Mouse (Mus musculus) telencephalon, adult 2 months (tissue): ENCODE results near the gene Dok3.

ENCODE experiments used
- DNase-seq: peaks from one replicate; pipeline ENCODE4 v3.0.0-alpha.2; 2011; ENCODE audit warnings: low read depth, low spot score

Gene Dok3

GRCm38 (mm10) chr13:55540933-55541332 is 11.8 kb upstream of the Dok3 start:
- DNase-seq = no peak

DNA sequence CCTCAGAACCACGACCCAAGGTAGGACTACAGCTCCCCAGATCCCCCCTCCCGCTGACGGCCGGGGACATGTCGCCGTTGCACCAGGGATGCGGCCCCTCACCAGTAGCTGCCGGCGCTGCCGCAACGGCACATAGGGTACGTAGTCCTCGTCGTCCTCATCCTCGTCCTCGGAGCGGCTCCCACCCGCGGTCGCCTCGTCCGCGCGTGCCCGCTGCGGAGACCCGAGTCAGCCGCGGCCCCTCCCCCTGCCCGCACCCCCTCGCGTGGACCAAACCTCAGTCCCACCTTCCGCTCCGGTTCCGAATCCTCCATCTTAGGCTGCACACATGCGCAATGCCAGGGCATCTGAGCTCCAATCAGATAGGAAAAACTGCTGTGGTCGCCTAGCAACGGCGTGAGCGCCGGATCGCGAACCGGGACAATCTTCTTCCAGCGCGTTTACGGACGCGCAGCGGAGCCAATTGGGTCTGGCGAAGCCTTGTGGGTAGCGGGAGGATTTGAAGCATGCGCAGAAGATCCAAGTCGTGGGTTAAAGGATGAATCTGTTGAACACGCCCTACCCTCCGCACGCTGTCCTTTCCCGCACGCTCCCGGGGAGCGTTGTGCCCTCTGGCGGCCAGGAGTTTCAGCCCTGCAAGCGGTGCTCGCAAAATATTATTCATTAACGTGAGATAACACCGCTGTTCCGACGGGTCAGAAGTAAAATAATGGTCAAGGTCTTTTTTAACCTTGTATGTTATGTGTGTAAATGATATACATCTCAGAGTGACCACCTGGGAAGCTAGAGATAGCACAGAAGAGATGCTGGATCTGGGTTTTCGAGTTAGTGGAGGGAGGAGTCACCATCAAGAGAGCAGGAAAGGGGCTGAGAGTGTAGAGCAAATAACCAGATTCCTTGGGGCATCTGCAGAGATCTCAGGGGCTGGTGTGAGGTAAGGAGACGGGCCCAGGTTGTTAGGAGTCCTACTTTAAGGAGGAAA is 7.4 kb upstream of the Dok3 start, which contains the start of gene Ddx41:
Gene Ddx41 (minus strand): TSS at position 465 of the 982 bp plus-strand sequence.
- peak; percentile 100 for DNase-seq

DNA sequence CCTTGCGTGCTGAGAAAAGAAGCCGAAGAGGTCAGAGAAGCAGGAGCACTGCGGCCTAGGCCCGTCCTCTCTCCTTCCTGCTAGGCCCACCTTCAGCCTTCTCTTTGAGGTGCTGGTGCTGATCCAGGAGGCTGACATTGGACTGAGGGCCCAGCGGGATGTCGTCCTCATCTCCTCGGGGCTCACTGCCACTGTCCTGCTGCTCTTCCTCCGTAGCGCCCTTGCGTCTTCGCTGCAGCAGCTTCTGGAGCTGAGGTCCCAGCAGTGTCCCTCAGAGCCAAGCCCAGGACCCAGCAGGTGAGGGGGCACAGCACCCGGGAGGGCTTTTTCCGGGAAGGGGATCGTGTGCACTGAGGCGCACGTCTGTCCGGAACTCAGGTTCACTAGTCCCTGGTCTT is 6.7 kb upstream of the Dok3 start:
- DNase-seq = no peak

- no peak for DNase-seq
Observed at GRCm38 (mm10) chr13:55535191-55535590, 6.1 kb upstream of the Dok3 start.

DNA sequence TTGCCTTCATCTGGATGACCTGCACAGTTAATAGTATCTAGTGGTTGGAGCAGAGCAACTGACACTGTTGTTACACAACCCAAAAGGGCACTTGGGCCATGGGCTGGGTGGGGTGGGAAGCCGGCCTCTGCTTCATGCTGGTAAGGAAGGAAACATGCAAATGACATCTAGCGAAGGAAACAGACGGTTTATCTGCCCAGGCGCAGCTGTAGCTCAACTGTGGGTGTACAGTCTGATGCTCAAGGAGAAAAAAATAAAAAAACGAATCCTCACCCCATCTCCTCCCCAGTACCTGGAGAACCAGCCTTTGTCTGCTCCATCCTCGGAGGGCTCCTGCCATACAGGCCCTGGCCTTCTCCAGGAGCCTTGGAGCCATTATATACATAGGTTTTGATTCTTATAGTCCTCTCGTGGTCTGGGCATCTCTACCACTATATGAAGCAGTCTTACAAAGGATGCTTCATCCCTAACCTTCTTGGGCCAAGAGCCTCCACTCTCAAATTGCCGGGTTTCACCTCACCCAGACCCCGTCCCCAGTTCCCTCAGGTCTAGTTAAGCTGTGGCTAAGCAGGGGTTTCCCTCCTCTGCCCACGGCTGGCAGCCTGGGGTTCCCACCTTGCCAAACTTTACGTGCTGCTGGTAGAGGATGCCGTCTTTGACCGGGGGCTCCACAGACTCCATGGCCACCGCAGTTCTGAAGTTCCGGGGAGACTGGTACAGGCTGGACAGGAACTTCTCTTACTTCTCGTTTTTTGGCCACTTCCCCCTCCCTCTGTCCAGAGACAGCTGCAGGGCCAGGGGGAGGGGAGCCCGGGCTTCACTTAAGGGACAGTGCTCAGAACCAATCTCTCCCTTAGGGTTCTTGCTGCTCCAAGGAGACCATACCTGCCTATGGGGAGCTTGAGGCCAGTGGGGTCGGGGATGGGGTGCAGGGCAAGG is 993 bp downstream of the Dok3 start:
- DNase-seq = no peak

- no peak for DNase-seq
Observed at GRCm38 (mm10) chr13:55527212-55527611, 1.9 kb downstream of the Dok3 start.

DNA sequence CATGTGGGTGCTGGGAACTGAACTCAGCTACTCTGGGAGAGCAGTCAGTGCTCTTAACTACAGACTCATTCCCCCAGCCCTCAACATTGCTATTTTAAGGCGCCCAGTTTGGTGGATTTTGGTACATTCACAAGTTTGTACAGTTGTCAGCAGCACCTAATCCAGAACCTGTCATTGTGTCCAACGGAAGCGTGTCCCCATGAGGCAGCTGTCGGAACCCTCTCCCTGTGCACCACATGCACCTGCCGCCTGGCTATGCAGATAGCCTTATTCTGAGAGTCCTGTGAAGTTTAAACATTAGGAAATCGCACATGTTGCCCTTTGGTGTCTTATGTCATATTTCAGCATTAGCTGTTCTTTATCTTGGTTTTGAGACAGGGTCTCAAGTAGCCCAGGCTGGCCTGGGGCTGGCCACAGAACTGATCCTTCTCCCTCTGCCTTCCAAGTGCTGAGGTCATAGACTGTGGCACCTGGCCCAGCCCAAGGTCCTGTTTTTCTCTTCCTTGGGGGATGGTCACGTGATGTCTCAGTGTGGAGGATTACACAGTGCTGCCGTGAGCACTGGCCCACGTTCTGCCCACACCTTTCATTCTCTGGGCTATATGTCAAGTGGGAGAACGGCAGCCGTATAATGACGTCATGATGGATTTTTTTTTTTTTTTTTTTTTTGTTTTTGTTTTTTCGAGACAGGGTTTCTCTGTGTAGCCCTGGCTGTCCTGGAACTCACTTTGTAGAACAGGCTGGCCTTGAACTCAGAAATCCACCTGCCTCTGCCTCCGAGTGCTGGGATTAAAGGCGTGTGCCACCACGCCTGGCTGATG is 3.2 kb downstream of the Dok3 start:
- no peak for DNase-seq

GRCm38 (mm10) chr13:55523951-55524600 is 5.0 kb downstream of the Dok3 start:
- DNase-seq = no peak

- no peak for DNase-seq
Observed at GRCm38 (mm10) chr13:55523278-55523677, 5.8 kb downstream of the Dok3 start.

- no peak for DNase-seq
Observed at GRCm38 (mm10) chr13:55522730-55523129, 6.4 kb downstream of the Dok3 start.

GRCm38 (mm10) chr13:55519606-55520005 is 9.5 kb downstream of the Dok3 start:
- no peak for DNase-seq

DNA sequence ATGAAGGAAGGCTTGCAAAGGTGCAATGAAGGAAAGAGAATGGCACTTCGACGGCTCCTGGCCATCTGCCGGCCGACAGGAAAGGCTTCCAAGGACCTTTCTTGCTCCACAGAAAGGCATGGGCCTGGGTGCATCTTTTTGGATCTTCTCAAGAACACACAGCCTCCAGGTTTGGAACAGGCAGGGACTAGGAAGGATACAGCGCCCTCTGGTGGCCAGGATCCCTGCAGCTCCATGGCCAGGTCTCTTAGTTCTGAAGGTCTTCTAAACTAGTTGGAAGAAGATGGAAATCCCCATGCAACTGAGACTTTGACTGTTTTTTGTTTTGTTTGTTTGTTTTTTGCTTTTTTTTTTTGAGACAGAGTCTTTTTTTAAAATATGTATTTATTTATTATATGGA is 12.1 kb downstream of the Dok3 start:
- peak; percentile 76 for DNase-seq

GRCm38 (mm10) chr13:55513828-55514227 is 15.3 kb downstream of the Dok3 start:
- no peak for DNase-seq

DNA sequence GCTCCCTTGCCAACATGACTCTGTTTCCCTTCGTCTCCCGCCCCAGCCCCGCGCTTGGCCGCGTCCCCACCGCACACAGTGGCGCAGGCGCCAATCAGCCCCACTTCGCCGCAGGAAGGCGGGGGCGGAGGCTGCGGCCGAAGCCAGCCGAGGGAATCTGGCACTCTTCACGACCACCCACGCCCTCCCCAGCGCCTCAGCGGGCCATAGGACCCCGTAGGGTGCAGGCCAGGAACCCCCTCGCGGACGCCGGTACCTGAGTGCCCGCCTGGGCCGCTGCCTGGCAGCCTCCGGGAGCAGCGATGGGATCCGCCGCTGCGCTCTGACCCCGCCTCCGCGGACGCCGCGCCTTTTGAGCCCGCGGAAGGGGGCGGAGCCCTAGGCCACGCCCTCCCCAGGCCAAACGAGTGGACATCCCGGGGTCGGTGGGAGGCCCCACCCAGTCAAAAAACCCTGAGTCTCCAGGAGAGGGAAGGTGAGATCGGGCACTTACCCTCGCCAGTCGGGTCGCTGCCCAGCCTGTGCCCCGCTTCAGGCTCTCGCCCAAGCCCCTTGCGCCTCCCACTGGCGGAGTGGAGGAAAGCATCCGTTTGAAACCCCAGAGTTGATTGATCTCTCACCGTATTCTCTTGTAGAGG is 15.9 kb downstream of the Dok3 start, which contains the start of gene Pdlim7:
Gene Pdlim7 (minus strand): TSS at position 566 of the 638 bp plus-strand sequence.
- no peak for DNase-seq

DNA sequence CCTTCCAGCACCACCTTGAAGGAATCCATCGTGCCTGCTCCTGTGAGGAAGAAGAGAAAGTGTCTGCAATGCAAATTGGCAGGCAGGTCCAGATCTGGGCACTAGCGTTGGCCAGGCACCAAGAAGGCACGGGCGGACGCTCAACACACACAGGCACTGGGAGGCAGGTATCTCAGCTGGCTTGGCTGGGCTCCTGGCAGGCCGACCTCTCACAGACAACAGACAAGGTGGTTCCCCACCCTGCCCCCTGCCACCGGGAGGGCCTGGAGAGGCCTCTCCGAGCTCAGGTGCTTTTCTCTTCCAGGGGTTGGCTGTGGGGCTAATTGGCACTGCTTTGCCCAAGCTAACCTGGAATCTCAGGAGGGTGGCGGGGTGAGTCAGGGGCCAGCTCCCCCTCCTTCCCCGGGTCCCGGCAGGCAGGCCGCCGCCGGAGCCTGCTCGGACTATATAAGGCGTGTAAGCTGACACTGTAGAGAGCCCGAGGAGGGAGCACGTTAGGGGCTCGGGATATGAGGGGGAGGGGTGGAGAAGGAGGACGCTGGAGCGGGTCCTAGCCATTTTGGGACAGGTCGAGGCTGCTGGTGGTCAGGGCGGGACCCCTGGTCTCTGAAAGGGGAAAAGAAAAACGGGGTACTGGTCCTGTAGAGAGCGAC is 16.6 kb downstream of the Dok3 start:
- no peak for DNase-seq

DNA sequence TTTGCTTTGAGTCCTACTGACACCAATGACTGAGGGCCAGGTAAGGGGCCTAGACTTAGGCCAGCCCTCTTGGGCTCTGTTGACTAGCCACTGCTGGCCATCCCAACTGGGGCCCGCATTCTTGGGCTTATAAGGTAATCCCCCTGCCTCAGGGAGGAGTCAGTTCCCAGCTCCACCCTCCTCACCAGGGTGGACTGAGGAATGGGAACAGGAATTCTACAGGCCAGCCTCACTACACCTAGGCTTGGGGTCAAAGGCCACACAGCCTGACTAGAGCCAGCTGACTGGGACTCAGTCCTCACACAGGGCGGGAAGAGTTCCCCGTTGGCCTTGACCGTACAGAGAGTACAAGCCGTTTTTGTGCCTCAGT is 17.6 kb downstream of the Dok3 start:
- no peak for DNase-seq

DNA sequence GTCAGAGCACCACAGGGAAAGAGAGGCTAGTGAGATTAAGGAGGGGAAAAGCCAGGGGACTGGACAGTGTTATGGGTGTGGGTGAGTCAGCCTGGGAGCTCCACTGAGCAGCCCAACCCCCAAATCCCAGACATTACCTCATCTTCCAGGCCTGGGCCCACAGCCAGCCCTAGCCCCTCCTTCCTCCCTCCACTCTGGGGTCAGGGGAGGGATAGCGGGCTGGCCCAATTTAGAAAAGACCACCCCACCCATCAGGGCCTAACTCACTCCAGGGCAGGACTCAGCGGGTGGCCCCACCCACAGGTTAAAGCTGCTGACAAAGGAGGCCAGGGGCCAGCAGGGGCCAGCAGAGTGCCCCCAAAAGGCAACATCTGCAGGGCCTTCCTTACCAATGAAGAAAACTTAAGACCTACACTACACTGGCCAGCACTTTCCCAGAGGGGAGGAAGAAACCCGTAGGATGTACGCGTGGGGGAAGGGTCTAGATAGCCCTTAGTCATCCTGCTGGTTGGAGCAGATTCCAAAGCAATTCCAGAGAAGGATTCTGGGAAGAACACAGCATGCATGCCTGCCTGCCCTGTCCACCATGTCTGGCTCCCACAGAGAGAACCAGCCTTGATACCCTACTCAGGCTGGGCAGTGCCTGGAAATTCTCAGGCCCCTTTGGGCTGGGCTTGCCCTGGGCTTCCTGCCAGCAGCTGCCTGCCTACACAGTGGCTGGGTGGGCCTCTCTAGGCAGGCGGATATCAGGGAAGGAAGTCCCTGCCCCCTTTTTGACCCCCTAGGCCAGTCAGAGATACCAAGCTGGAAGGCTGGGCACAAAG is 18.2 kb downstream of the Dok3 start:
- no peak for DNase-seq

DNA sequence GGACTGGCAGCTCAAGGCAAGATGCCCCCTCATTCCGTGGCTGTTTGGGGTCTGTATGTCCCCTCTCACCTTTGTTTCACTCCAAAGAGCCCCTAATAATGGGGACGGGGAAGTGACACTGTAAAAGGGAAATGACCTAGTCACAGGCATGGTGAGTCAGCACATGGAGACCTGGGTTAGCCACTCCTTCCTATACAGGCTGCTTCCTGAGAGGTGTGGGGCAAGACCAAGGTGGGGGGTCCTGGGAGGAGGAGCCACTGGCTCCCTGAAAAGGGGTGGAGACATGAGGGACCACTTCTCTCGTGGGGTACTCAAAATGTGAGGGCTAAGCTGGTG is 18.8 kb downstream of the Dok3 start:
- no peak for DNase-seq

GRCm38 (mm10) chr13:55508531-55508930 is 20.6 kb downstream of the Dok3 start:
- no peak for DNase-seq
